Mouse (Mus musculus): ENCODE data around the gene Tm7sf2.
A peak's percentile ranks its signal among the peaks of the same experiment; 100 is the strongest.

Tm7sf2 gene

GRCm38 (mm10) chr19:6069851-6070250 lies 1.7 kb upstream of the Tm7sf2 start:
- no peak for DNase-seq (ENCODE audit: low read depth, low spot score)

GRCm38 (mm10) chr19:6068951-6069350 lies 778 bp upstream of the Tm7sf2 start:
- no peak for DNase-seq (ENCODE audit: low read depth, low spot score)

GRCm38 (mm10) chr19:6067011-6067723 lies 1.0 kb downstream of the Tm7sf2 start:
- peak; percentile 96 for DNase-seq (ENCODE audit: low read depth, low spot score)

- DNase-seq (ENCODE audit: low read depth, low spot score): no peak
Observed at GRCm38 (mm10) chr19:6066571-6066970, 1.6 kb downstream of the Tm7sf2 start.

GRCm38 (mm10) chr19:6063081-6063480 lies 5.1 kb downstream of the Tm7sf2 start:
- no peak for DNase-seq (ENCODE audit: low read depth, low spot score)

- no peak for DNase-seq (ENCODE audit: low read depth, low spot score)
Observed at GRCm38 (mm10) chr19:6062418-6062817, 5.8 kb downstream of the Tm7sf2 start.

- DNase-seq (ENCODE audit: low read depth, low spot score): peak; percentile 59
Observed at GRCm38 (mm10) chr19:6061641-6062302, 6.4 kb downstream of the Tm7sf2 start.

GRCm38 (mm10) chr19:6061021-6061533 lies 7.1 kb downstream of the Tm7sf2 start, which contains the start of gene Znhit2:
TSS of gene Znhit2 (plus strand) at chr19:6061192.
- DNase-seq (ENCODE audit: low read depth, low spot score): peak; percentile 96

GRCm38 (mm10) chr19:6058966-6059365 lies 9.2 kb downstream of the Tm7sf2 start:
- DNase-seq (ENCODE audit: low read depth, low spot score): no peak

- DNase-seq (ENCODE audit: low read depth, low spot score): no peak
Observed at GRCm38 (mm10) chr19:6058513-6058912, 9.7 kb downstream of the Tm7sf2 start.

- peak; percentile 99 for DNase-seq (ENCODE audit: low read depth, low spot score)
Observed at GRCm38 (mm10) chr19:6057313-6058096, 10.7 kb downstream of the Tm7sf2 start, which contains the start of the genes Mrpl49 and Fau. TSS of gene Mrpl49 (minus strand) at chr19:6057785. TSS of gene Fau (plus strand) at chr19:6057844.

GRCm38 (mm10) chr19:6056696-6057095 lies 11.5 kb downstream of the Tm7sf2 start:
- no peak for DNase-seq (ENCODE audit: low read depth, low spot score)

GRCm38 (mm10) chr19:6054296-6054695 lies 13.9 kb downstream of the Tm7sf2 start:
- DNase-seq (ENCODE audit: low read depth, low spot score): no peak

- peak; percentile 0 for DNase-seq (ENCODE audit: low read depth, low spot score)
Observed at GRCm38 (mm10) chr19:6052516-6052915, 15.7 kb downstream of the Tm7sf2 start.

- DNase-seq (ENCODE audit: low read depth, low spot score): no peak
Observed at GRCm38 (mm10) chr19:6048681-6049410, 19.3 kb downstream of the Tm7sf2 start.

GRCm38 (mm10) chr19:6047899-6048166 lies 20.3 kb downstream of the Tm7sf2 start:
- no peak for DNase-seq (ENCODE audit: low read depth, low spot score)

- no peak for DNase-seq (ENCODE audit: low read depth, low spot score)
Observed at GRCm38 (mm10) chr19:6047154-6047898, 20.8 kb downstream of the Tm7sf2 start.

- DNase-seq (ENCODE audit: low read depth, low spot score): peak; percentile 95
Observed at GRCm38 (mm10) chr19:6046294-6047153, 21.6 kb downstream of the Tm7sf2 start, which contains the start of gene Syvn1. TSS of gene Syvn1 (plus strand) at chr19:6046576.

GRCm38 (mm10) chr19:6045366-6046293 lies 22.5 kb downstream of the Tm7sf2 start:
- no peak for DNase-seq (ENCODE audit: low read depth, low spot score)

Measured in ZHBTc4 (cell line).